Mouse (Mus musculus) lung, adult 2 months (tissue): ENCODE measurements around the gene Col9a1. TPM values are rescaled to one million over a fixed set of nuclear protein-coding genes. Genes with fewer than 3 reads are reported as not detected.

Experiments
- DNase-seq: peaks from one replicate; pipeline ENCODE4 v3.0.0; 2022
- H3K4me1 ChIP-seq: fragments of 200-500 bp; 2 replicates; pipeline ENCODE4 v1.6.1; 2011; ENCODE audit warnings: low read length; ENCODE audit not compliant: control insufficient read depth, insufficient read depth
- H3K4me3 ChIP-seq: fragments of 200-500 bp; replicated peaks from 2 replicates; pipeline ENCODE3; 2011; ENCODE audit warnings: low read depth, mild to moderate bottlenecking, control low read depth, low read length; ENCODE audit errors: extremely low read depth
- CTCF ChIP-seq: fragments of 200-500 bp; IDR thresholded peaks from 2 replicates; pipeline ENCODE4 v1.5.1; 2011; ENCODE audit warnings: mild to moderate bottlenecking, low read length, control low read depth; ENCODE audit not compliant: insufficient read depth
- POLR2A ChIP-seq: fragments of 200-500 bp; IDR thresholded peaks from 2 replicates; pipeline ENCODE4 v1.6.1; 2011; ENCODE audit warnings: low read depth, mild to moderate bottlenecking, control low read depth, low read length, borderline replicate concordance; ENCODE audit errors: extremely low read depth
- WGBS: fragments of 180-500 bp; shearing (Covaris S2); methylation state at CpG from one replicate; pipeline ENCODE4 v1.1.7; 2018; 5-methylcytosine and 5-hydroxymethylcytosine counted together
- polyA plus RNA-seq: library from polyadenylated mRNA; depleted of rRNA; stranded (reverse); fragments of >200 nt; gene quantifications from 2 replicates; pipeline ENCODE4 v1.2.3, GENCODE M21; 2012

Col9a1 gene
- polyA plus RNA-seq, 1 experiment: 0.07 TPM

- WGBS: 72% methylated on average over 9 of the region's 9 CpGs
- no peak for TF ChIP-seq CTCF
- TF ChIP-seq POLR2A: no peak
- no peak for DNase-seq
- H3K4me1 ChIP-seq: no peaks in the 10 kb centered on the region
- H3K4me3 ChIP-seq: no peak overlapping the region
Measured at GRCm38 (mm10) chr1:24211621-24212385, 34.4 kb downstream of the Col9a1 start.

DNA sequence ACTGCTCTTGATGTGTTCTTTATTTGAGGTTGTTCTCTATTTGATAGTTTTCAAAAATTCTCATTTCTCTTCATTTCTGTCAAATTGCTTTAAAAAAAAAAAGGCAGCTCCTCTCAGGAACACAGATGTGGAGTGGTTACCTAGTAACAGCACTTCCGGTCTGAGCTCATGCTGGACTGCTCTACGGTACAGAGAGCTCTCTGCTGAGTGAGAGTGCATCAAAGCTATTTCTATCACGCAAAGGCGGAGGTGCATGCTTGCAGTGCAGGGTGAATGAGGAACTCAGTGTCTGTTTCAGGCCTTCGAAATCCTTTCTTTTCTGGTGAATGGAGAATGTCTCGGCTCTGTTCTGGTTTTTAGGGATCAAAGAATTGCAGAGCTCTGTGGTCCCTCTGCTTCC lies 41.6 kb downstream of the Col9a1 start:
- Histone ChIP-seq H3K4me3 (no peak overlapping the region), H3K4me1 (no peaks in the 10 kb centered on the region)
- DNase-seq: no peak
- 47% methylated on average over 6 of the region's 6 CpGs for WGBS
- TF ChIP-seq CTCF (no peak), POLR2A (no peak)

GRCm38 (mm10) chr1:24222231-24222630 lies 44.8 kb downstream of the Col9a1 start:
- Histone ChIP-seq H3K4me3 (no peak overlapping the region), H3K4me1 (no peaks in the 10 kb centered on the region)
- TF ChIP-seq POLR2A: no peak
- TF ChIP-seq CTCF: no peak
- 90% methylated on average over 2 of the region's 2 CpGs for WGBS
- DNase-seq: no peak

DNA sequence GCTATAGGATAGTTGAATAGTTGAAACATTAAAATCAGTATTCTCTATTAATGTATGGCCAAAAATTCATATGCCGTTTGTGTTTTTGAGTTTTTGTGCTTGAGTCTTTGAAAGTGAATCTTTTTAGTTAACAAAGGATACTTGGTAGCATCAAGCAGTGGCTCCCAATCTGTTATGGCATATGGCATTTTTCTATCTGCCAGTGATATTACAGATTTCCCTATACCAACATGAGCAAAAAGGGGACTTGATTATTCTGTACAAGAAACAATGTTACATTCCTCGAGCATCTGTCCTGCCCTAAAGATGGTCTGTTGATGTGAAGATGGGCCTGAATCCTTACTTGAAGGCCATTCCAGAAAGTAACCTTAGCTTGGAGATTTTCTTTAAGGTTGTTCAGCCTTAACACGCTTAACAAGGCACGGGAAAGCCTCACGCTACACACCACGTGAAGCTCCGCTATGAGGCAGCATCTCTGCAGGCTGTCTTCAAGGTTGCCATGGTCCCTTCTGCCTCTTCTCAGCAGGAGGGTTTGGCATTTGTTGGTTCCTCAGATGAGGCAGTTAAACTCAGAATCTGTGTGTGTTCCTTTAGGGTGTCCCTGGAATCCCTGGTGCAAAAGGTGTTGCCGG lies 45.7 kb downstream of the Col9a1 start:
- Histone ChIP-seq H3K4me3 (no peak overlapping the region), H3K4me1 (no peaks in the 10 kb centered on the region)
- 91% methylated on average over 8 of the region's 8 CpGs for WGBS
- no peak for DNase-seq
- TF ChIP-seq POLR2A (no peak), CTCF (no peak)

DNA sequence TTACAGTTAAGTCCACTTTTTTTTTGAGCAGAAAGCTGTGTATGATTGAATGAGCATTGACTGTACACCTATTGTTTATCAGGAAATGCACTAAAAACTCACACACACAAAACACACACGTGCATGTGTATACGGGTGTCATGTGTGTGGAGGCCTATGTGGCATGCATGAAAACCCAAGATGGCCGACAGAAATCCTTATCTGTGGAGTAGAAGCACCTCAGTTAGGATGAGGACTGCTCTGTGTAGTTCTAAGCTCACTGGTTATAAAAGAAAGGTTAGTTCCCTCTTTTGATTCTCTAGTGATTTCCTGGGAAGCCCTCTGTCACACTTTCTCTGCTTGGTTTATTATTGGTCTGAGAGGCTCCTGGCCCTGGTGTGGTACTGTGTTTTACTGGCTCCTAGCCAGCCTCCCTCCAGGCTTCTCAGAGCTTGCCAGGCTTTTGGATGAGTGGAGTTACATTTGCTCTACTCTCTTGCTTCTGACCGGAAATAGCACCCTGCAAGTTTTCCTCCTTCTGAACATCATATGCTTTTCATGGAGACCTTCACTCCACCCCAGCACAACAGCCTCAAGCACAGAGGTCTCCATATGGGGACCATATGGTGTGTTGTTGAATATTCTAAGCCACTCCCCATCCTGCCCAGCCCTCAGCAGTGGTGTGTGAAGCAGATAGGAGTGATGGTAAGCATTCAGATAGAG lies 48.6 kb downstream of the Col9a1 start:
- DNase-seq: no peak
- WGBS: 68% methylated on average over 4 of the region's 4 CpGs
- TF ChIP-seq CTCF (no peak), POLR2A (no peak)
- Histone ChIP-seq H3K4me3 (no peak overlapping the region), H3K4me1 (no peaks in the 10 kb centered on the region)

DNA sequence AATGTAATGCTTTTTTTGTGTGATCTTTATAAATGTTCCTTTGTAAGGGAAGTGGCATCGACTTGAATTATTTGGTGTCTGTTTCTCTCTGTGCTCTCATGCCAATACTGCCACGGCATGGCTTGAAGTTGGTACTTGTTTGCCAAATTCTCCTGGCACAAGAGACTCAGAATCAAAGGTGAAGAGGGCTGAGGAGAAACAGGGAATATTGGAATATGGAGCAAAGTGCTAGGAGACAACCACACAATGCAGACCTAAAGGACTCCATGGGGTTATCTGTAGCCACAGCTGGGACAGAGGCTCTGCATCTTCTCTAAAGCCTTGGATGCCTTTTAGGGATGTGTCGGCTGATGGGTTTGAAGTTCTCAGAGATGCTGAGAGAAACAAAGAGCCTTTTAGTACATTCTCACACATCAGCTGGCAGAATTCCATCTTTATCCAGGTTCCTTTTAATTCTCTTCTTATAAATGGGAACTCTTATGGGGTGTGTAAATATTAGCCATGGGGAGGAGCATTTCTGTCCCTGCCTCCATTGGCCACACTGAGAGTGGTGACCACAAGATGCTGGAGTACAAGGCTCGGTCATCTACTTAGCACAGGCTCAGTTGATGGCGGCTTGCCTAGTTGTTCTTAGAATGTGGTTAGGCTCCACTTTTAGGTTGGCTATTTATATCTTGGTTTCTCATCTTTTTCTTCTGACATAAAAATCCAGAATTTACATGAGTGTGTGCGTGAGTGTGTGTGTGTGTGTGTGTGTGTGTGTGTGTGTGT lies 49.7 kb downstream of the Col9a1 start:
- TF ChIP-seq CTCF: no peak
- no peak for TF ChIP-seq POLR2A
- no peak for DNase-seq
- Histone ChIP-seq H3K4me3 (no peak overlapping the region), H3K4me1 (no peaks in the 10 kb centered on the region)
- WGBS: 55% methylated on average over 6 of the region's 6 CpGs

DNA sequence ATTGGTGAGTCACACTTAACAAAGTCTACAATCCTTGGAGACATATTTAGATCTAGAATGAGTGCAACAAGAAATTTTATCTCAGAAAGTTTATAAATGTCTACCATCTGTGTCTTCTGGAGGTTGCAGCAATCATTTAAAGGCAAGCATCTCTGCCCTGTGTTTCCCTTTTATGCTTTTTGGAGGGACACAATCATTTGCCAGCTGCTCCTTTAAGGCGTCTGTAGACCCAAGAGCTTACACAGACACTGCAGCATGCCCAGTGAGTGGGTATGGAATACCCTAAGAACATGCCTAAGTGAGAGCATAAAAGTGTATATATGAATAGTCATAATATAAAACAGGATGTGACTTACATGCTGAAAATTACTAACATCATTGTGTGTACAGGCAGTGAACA lies 52.1 kb downstream of the Col9a1 start:
- no peak for DNase-seq
- Histone ChIP-seq H3K4me3 (no peak overlapping the region), H3K4me1 (no peaks in the 10 kb centered on the region)
- whole genome bisulfite sequencing: 88% methylated on average over 1 of the region's 1 CpGs
- TF ChIP-seq POLR2A (no peak), CTCF (no peak)

- Histone ChIP-seq H3K4me1 (no peaks in the 10 kb centered on the region), H3K4me3 (no peak overlapping the region)
- DNase-seq: no peak
- 20% methylated on average over 8 of the region's 8 CpGs for WGBS
- TF ChIP-seq CTCF (no peak), POLR2A (no peak)
Measured at GRCm38 (mm10) chr1:24230428-24230827, 53.0 kb downstream of the Col9a1 start.
